Mouse (Mus musculus): ENCODE measurements at regions not wholly inside any gene's neighbourhood (a gene's known extent, or its start where the extent isn't known, plus 50 kb on each side); places are given as distances from the start of the nearest gene placed in this dataset.

DNA sequence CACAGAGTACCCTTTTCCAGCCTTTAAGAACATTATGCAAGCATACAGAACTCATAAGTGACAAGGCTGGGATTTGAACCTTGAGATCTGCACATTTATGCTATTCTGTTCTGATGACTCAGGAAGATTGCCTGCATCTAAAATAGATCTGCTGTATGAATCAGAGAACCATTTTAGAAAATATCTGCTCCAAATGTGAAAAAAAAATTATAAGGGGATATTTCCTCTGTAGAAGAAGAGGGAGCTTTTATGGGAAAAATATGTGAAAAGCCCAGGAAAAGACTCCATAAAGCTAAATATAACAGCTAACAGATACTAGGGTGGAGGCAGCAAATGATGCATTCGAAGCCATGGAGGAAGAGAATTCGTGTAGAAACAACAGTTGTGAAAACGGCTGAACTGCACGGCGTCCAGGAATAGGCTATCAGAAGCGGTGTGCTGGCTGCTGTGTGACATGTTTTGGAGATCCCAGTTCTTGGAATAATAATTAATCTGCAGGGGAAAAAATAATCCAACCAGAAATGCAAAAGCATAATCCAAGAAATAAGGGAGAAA lies 127.9 kb upstream of the Gm10131 start:
- TF ChIP-seq POLR2A (IDR thresholded peaks at IDR 0.05; ENCODE audit: insufficient read depth, low read depth, low read length) (no peak), CTCF (IDR thresholded peaks at IDR 0.05; ENCODE audit: insufficient read depth, low read depth, low read length) (no peak)
